Mouse (Mus musculus): ENCODE measurements around the gene Trim30c. TPM values are rescaled to one million over a fixed set of nuclear protein-coding genes. Genes with fewer than 3 reads are reported as not detected.
"Not testable (repeated sequence)": the region's sequence is repeated elsewhere in the genome, so short reads cannot be mapped to it uniquely, and the experiment has no call there.

The Trim30c gene
- polyA plus RNA-seq, 1 experiment from 2014 or later = 0.20 TPM

- not testable (repeated sequence) for H3K36me3 ChIP-seq; DNase-seq; H3K9me3 ChIP-seq (replicated peaks); H3K9ac ChIP-seq; H3K4me3 ChIP-seq (replicated peaks); H3K4me1 ChIP-seq (replicated peaks); H3K27ac ChIP-seq; H3K27me3 ChIP-seq; ATAC-seq (ENCODE audit: low read depth); H3K4me2 ChIP-seq
- WGBS (ENCODE audit: insufficient replicate concordance) = 58% methylated on average over 3 of the region's 3 CpGs
These were observed 65.1 kb downstream of the Trim30c start for GRCm38 (mm10) chr7:104335547-104335946.

Other genes with a start within 250 kb of the Trim30c start
- 0.15 TPM in 1 of 2 replicates, not detected in the other for gene Olfm5, start 236.0 kb downstream of the Trim30c start, polyA plus RNA-seq (2015; fragmentation: Nextera tagmentation; extraction: Ambion mirVana)
- gene Olfr648, start 217.4 kb downstream of the Trim30c start, polyA plus RNA-seq (2015; fragmentation: Nextera tagmentation; extraction: Ambion mirVana) = 0.03 and 0.05 TPM in 2 replicates
- not detected in 2 replicates for gene Olfr649, start 204.9 kb downstream of the Trim30c start, polyA plus RNA-seq (2015; fragmentation: Nextera tagmentation; extraction: Ambion mirVana)
- gene Trim6, start 182.0 kb downstream of the Trim30c start, polyA plus RNA-seq (2015; fragmentation: Nextera tagmentation; extraction: Ambion mirVana) = 0.77 and 0.89 TPM in 2 replicates
- gene Trim34a, start 156.4 kb downstream of the Trim30c start, polyA plus RNA-seq (2015; fragmentation: Nextera tagmentation; extraction: Ambion mirVana) = 0.90 and 1.7 TPM in 2 replicates
- gene Trim5, start 112.7 kb downstream of the Trim30c start, polyA plus RNA-seq (2015; fragmentation: Nextera tagmentation; extraction: Ambion mirVana) = 0.31 and 0.37 TPM in 2 replicates
- 3.4 and 3.6 TPM in 2 replicates for gene Trim12a, start 85.4 kb downstream of the Trim30c start, polyA plus RNA-seq (2015; fragmentation: Nextera tagmentation; extraction: Ambion mirVana)
- gene Trim34b, start 71.4 kb downstream of the Trim30c start, polyA plus RNA-seq (2015; fragmentation: Nextera tagmentation; extraction: Ambion mirVana) = not detected in 2 replicates
- 1.2 TPM in 2 replicates for gene Trim12c, start 47.5 kb downstream of the Trim30c start, polyA plus RNA-seq (2015; fragmentation: Nextera tagmentation; extraction: Ambion mirVana)
- gene Trim30b, start 31.0 kb downstream of the Trim30c start, polyA plus RNA-seq (2015; fragmentation: Nextera tagmentation; extraction: Ambion mirVana) = 0.08 and 0.09 TPM in 2 replicates
- 1.7 and 1.9 TPM in 2 replicates for gene Trim30a, start 64.4 kb upstream of the Trim30c start, polyA plus RNA-seq (2015; fragmentation: Nextera tagmentation; extraction: Ambion mirVana)
- 0.31 and 0.58 TPM in 2 replicates for gene Trim30d, start 107.0 kb upstream of the Trim30c start, polyA plus RNA-seq (2015; fragmentation: Nextera tagmentation; extraction: Ambion mirVana)
- gene Olfr651, start 149.3 kb upstream of the Trim30c start, polyA plus RNA-seq (2015; fragmentation: Nextera tagmentation; extraction: Ambion mirVana) = not detected in 2 replicates
- not detected in 2 replicates for gene Olfr652, start 160.1 kb upstream of the Trim30c start, polyA plus RNA-seq (2015; fragmentation: Nextera tagmentation; extraction: Ambion mirVana)
- not detected in 2 replicates for gene Olfr653, start 176.5 kb upstream of the Trim30c start, polyA plus RNA-seq (2015; fragmentation: Nextera tagmentation; extraction: Ambion mirVana)
- not detected in 2 replicates for gene Olfr654, start 186.2 kb upstream of the Trim30c start, polyA plus RNA-seq (2015; fragmentation: Nextera tagmentation; extraction: Ambion mirVana)
- not detected in 2 replicates for gene Olfr655, start 200.9 kb upstream of the Trim30c start, polyA plus RNA-seq (2015; fragmentation: Nextera tagmentation; extraction: Ambion mirVana)
- not detected in 2 replicates for gene Olfr656, start 213.1 kb upstream of the Trim30c start, polyA plus RNA-seq (2015; fragmentation: Nextera tagmentation; extraction: Ambion mirVana)
- not detected in 2 replicates for gene Olfr657, start 224.0 kb upstream of the Trim30c start, polyA plus RNA-seq (2015; fragmentation: Nextera tagmentation; extraction: Ambion mirVana)
- gene Olfr658, start 246.5 kb upstream of the Trim30c start, polyA plus RNA-seq (2015; fragmentation: Nextera tagmentation; extraction: Ambion mirVana) = not detected in 2 replicates